Mouse (Mus musculus): ENCODE data around the gene Actn2. TPM values are rescaled to one million over a fixed set of nuclear protein-coding genes. Genes with fewer than 3 reads are reported as not detected.
A peak's percentile ranks its signal among the peaks of the same experiment; 100 is the strongest.

Actn2 gene
- 10 to 100 TPM; 22.6 to 76.2 TPM for total RNA-seq (2021)
- long read RNA-seq, experiment 1, transcript Actn2-201 (21 exons, 3,013 nt): major isoform, 39 of 65 reads
- long read RNA-seq, experiment 1, partial matches to known transcripts: 21 of 65 reads
- long read RNA-seq, experiment 1, other reads (novel, unspliced or antisense): 5 of 65 reads
- long read RNA-seq, experiment 2, transcript Actn2-201 (21 exons, 3,013 nt): major isoform, 50 of 65 reads
- long read RNA-seq, experiment 2, partial matches to known transcripts: 12 of 65 reads
- long read RNA-seq, experiment 2, other reads (novel, unspliced or antisense): 2 of 65 reads

DNA sequence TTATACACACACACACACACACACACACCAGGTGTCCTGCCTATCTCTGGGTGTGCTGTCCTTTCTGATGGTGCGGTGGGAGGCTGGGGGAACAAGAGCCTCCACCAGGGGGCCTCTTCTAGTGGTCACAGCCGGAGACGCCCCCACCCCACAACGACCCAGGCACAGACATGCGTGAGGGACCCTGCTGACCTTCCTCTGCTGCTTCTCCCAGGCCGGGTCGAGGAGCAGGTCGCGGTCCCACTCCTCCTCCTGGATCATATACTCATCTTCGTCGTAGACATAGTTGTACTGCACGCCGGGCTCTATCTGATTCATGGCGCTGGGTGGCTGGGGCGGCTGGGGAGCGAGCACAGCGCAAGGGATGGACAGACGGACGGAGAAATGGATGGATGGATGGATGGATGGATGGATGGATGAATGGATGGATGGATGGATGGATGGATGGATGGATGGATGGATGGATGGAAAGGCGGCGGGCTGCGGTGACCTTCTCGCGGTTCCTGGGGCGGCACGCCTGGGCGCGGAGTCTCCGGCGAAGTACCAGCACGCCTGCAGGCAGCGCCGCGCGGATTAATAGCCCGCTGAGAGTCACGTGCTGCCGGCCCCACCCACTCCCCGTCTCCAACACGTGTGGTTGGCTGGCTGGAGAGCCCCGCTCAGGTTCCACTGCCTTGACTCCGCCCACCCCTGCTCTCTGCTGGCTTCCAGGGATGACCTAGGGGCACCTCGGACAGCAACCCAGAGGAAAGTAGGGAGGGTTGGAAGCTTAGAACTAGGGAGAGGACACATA is at the start of gene Actn2:
Gene Actn2 (minus strand): TSS at position 578 of the 793 bp plus-strand sequence.
- peak; percentile 50 to 59 for DNase-seq (ENCODE audit: low spot score in 2 of 2)

DNA sequence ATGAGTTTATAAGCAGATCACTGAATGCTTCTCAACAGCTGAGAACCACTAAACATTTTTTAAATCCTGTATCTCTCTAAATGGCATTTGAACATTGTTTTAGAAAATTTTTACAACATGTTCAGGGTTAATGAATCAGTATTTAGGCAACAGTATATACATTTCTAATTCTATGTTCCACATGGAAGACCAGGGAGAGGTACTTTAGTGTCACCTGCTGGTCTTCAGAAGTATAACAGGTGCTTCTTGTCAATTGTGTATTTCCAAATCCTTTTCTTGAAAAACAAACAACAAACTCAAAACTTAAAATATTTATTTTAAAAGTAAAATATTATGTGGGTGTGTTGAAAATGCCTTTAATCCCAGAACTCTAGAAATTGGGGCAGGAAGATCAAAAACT is 45.7 kb upstream of the Actn2 start:
- no peak for DNase-seq (ENCODE audit: low spot score in 2 of 2)

DNA sequence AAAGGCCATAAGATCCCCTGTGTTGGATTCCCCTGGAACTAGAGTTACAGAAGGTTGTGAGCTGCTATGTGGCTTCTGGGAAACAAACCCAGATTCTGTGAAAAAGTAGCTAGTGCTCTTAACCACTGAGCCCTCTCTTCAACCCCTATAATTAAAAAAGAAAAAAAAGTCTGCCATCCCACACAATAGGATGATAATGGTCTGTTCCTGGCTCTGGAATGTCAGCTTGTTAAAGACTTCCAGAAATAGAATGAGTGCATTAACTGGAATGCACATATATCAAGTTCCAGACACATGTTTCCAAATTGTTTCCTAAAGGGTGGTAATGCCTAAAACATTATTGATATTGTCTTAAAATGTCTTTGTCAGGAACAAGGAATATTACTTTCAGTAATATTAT is 44.2 kb upstream of the Actn2 start:
- no peak for DNase-seq (ENCODE audit: low spot score in 2 of 2)

DNA sequence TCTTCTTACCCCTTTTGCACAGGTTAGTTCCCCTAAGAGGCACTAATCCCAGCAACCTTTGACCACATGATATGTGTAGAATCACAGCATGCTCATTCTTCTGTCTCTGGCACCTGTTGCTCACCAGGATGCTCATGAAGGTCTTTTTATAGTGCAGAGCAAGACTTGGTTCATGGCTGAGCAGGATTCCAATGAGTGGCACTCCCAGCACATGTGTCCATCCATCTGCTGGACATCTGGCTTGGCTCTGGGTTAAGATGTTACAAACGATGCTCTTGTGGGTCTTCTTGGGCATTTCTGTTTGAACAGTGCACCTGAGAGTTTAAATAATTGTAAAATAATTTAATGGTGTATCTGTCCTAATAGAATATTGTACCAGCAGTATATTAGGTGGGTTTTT is 36.2 kb upstream of the Actn2 start:
- DNase-seq (ENCODE audit: low spot score in 2 of 2): no peak

DNA sequence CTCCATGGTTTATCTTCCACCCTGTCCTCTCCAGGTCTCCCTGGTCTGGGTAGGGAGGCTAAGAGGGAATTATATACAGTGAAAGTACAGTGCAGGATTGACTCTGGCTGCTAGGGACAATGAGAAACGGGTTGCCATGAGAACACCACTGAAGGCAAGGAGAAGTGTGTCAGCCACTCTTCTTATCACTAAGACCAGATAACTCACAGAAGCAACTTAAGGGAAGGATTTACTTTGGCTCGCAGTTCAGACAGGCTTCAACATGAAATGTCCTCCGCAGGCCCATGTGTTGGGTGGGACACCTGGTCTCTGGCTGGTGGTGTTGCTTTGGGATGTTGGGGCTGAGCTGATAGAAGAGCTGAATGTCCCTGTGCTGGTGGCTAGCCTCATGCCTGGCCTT is 32.2 kb upstream of the Actn2 start:
- no peak for DNase-seq (ENCODE audit: low spot score in 2 of 2)

DNA sequence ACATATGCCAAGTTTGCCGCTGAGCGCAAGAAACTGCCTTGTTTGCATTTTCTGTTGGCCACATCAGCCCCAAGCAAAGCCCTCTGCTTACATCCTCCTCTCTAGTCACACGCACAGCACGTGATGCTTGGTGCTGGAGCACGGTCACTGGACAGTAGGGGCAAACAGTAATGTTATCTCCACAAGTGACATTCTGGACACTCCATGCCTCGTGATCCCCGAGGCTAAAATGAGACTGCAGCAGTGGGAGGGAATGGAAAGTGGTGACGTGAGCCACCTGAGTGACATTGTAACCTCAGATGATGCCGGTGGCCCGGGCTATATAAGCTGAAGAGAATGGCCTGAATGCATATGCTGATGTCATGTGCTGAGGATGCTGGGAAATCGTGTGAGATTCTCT is 29.4 kb upstream of the Actn2 start:
- DNase-seq (ENCODE audit: low spot score in 2 of 2): no peak

DNA sequence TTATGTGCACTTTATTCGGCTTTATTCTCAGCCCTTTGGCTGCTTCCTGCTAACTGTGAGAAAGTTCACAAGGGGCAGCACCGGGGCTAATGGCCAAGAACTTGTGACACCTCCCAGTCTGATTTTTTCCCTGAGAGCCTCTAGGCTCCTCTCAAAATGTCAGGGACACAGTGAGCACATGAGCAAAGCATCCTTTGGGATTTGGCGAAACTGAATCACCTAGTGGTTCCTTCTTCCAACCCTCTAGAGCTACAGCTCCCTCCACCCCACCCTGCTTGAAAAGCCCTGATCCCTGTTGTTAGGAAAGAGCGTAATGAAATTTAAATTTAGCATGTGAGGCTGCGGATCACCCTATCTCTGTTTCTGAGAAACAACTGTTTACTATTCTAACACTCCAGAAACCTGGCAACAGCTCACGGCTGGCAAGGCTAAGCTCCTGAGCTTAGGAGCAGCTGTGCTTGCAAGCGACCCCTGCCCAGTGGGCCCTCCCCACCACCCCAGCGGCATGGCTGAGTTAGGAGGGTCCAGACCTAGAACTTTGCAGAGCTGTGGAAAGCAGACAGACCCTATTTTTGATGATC is 28.6 kb upstream of the Actn2 start:
- DNase-seq (ENCODE audit: low spot score in 2 of 2): no peak

DNA sequence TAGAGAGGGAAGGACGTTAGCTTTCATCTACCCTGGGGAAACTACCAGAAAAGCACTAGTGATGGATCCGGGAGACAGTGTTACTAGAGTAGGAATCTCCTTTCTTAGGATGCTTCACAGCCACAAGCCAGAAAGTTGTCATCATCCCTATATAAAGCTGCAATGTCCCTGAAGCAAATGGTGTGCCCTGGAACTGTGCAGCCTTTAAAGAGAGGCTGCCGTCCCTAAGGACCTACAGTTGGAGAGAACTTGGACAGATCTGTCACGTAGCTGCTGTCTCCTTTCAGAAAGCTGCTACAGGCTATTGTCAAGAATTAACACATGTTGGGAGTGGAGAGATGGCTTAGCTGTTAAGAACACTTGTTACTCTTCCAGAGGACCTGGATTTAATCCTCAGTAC is 20.9 kb upstream of the Actn2 start:
- DNase-seq (ENCODE audit: low spot score in 2 of 2): no peak

DNA sequence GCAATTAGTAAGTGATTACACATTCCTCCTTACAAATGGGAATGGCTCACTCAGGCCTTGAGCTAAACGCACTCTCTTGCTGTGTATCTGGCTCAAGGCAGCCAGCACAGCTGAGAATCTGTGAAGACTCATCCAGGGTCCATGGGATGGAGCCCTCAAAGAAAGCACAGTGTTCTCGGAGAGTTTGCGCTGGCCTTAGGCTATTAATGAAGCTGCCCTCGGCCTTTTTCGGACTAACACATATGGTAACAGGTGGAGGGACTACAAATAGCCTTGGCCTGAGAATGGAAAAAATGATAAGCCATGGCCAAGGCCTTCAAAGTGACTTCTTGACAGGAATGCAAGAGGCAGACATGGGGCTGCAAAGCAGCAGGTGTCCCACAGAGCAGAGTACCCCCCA is 17.0 kb upstream of the Actn2 start:
- no peak for DNase-seq (ENCODE audit: low spot score in 2 of 2)

DNA sequence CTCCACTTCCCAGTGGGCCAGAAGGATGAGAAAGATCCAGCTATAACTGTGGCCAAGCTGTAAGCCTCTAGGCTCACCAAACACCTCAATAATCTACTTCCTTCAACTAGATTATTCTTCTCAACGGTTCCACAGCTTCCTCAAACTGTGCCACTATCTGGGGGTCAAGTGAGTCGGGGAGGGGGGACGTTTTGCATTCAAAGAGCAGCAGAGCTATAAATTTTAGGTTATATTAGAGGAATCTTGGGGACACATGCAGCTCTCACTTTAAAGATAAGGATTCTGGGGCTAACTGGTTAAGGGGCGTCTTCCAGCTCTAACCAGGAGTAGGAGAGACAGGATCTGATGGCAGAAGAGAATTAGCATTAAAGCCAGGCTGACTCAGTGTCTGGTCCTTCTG is 15.6 kb upstream of the Actn2 start:
- no peak for DNase-seq (ENCODE audit: low spot score in 2 of 2)

DNA sequence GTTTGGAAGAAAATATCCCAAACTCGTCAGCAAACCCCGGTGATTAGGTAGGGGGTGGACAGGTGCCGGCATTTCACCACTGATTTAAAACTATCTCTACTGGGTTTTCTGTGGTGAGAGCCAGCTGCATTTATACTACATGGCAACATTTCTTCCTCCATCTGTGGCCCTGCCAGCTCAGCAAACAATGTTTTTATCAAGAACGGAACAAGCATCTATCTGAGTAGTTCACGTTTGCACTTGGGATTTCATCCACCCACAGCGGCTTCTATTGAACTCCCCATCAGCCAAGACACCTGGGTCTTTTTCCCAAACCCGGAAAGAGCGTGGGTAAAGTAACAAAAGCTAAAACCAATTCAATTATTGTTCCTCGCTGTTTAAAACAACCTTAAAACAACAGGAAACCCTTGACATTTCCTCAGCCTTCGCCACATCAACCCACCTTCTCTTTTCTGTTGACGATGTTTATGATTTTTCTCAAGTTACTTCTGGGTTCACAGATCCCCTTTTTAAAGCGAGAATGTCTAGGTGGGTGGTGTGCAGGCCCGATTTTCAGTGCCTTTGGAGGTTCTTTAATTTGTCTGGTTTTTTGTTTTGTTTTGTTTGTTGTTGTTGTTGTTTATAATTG is 8.8 kb upstream of the Actn2 start:
- DNase-seq (ENCODE audit: low spot score in 2 of 2): no peak

DNA sequence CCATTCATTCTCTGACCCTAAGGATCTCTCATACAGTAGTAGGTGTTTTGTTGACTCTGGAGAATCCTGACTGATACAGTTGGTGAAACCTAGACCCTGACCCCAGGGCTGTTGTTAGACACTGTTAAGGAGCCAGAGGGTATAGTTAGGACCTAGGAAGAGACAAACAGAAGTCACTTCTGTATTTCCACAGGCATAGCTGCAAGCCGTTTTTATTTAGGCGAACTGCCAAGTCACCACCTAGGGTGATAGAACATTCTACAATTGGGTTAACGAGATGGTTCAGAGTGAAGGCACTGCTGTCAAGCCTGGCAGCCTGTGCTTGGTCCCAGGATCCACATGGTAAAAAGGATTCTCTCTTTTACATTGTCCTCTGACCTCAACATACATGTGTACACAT is 6.3 kb upstream of the Actn2 start:
- DNase-seq (ENCODE audit: low spot score in 2 of 2): no peak

DNA sequence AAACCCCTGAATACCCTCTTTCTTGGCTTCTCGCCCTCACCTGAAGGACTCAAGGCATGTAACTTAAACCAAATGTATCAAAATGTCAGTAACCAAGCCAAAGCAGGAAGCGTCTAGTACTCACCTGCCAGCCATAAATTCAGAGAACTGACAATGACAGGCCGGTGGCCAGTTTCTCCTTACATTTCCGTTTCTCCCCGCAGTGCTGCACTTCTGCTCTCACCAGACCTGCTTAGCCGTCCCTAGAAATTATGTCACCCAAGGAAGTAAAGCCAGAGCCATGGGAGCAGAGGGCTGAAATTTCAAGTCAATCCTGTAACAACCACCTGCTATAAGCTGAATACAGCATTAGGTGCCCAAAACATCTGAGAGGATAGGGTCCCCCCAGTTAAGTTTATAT is 887 bp upstream of the Actn2 start:
- DNase-seq (ENCODE audit: low spot score in 2 of 2): no peak

DNA sequence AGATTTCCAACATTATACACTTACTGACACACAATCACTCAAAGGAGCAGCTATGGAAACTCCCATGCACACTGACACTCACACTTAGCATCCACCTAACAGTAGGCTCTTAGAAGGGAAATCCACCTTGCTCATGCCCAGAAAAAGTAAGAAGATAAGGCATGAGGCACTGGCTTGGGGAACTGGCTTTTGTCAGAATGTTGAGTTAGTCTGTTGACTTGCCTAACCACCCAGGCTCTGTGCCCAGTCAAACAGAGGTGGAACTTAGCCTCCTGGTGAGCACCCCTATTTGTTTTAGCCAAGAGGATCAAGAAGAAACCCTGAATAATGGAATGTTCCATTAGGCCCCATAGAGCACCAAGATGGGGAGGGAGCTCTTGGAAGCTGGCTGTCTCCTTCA is 1.1 kb downstream of the Actn2 start:
- no peak for DNase-seq (ENCODE audit: low spot score in 2 of 2)

DNA sequence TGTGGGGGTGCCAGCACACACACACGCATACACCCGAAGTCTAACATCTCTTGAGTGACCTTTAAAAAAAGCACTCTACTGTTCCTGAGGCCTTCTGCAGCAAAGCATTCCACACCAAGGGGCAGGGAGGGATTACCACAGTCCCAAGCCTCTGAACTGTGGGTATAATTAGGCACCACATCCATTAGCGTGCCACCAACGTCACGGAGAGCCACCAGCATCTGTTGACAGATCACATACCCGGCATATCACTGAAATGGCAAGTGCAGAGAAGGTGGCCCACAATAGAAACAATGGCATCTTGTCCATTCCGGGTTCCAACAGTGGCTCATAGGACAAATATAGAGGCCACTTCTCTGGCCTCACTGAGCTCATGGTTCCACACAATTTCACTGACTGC is 2.8 kb downstream of the Actn2 start:
- DNase-seq (ENCODE audit: low spot score in 2 of 2): no peak

DNA sequence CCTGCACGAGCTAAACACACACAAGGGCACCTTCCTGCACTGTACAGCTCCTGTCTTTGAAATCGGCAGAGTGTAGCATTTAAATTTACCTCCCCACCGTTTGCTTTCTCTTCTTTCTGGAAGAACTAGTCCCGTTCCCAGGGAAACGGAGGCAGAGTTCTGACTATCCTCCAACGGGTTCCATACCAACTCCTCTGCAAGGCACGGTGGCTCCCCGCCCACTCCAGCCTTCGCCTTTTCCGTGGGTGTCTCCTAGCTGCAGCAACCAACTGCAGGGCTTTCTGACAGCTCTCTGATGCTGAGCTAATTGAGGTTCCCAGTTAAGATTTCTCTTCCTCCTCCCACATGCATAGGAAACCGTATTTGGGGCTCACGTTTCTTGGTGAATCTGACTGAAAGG is 6.5 kb downstream of the Actn2 start:
- no peak for DNase-seq (ENCODE audit: low spot score in 2 of 2)

DNA sequence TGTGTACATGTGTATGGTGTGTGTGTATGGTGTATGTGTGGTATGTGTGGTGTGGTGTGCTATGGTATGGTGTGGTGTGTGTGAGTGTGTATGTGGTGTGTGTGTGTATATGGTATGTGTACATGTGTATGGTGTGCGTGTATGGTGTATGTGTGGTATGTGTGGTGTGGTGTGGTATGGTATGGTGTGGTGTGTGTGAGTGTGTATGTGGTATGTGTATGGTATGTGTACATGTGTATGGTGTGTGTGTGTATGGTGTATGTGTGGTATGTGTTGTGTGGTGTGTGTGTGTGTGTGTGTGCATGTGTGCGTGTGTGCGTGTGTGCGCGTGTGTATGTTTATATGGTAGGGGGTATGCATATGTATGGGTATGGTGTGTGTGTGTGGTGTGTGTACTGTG is 9.0 kb downstream of the Actn2 start:
- DNase-seq (ENCODE audit: low spot score in 2 of 2): no peak

DNA sequence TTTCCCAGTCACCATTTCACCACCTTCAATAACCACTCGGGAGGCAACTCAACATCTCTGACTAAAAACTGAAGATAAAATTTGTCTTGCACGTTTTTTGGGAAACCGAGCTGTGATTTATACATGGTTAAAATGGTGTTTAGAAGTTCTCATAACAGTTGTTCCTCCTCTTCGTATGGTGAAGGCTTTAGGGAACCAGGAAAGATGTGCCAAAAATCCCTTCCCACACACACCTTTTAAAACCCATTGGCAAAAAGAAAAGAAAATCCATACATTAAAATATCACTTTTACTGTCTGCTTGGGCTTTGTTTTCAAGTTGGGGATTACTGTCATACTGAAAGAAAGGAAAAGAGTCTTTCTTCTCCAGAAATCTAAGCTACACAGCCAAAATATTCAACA is 12.2 kb downstream of the Actn2 start:
- no peak for DNase-seq (ENCODE audit: low spot score in 2 of 2)

DNA sequence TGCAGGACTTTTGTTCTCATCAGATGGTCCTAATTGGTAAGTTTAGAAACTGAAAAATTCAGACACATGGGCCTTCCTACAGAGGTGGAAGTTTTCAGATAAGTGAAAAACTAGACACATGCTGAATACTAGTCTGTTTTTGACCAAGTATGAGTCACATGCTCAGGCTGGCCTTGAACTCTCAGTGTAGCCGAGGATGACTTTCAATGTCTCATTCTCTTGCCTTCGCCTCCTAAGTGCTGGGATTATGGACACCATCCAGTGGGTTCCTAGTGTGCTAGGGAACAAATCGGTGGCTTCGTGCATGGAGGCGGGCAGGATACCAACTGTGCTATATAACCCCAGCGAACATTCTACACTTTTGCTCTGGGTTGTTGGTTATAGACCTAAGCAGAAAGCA is 13.0 kb downstream of the Actn2 start:
- DNase-seq (ENCODE audit: low spot score in 2 of 2): no peak

DNA sequence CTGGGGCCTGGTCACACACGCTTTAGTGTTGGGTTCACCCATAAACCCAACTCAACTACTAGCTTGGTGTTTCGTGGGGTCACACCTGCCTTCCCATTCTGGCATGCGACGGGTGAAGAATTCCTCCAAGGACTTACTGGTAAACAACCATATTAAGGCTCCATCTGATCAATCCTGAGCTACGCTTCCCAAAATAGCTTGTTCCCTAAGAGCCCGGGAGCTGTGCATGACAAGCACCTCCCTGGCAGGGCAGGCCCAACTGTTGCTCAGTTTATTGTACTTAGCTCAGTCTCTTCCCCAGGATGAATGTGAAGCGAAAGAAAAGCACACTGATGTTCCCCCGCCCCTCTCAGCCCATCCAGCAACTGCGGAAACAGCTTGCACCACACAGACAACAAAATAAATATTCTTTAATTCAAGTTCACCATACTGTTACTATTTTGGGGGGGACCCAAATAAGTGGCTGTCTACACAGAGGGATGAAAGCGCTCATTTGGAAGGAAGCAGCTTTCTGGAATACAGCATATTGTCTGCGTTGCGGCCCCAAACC is 17.4 kb downstream of the Actn2 start:
- DNase-seq (ENCODE audit: low spot score in 2 of 2): no peak

DNA sequence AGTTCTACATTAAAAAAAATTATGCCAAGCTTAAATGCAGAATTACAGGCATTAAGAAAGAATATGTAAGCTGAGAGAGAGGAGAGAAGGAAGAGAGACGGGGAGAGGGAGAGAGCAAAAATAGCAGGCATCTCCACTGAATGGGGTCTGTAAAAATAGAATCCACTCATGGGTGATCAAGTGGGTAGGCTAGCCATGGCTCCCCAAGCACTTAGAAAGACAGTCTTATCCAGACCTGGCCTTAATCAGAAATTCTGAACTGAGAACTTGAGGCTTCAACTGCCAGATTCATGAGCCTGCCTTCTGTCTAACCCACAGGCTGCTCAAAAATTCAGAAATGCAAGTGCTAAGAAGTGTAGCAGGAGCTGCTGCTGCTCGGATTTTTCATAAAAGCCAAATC is 20.4 kb downstream of the Actn2 start:
- DNase-seq (ENCODE audit: low spot score in 2 of 2): no peak

DNA sequence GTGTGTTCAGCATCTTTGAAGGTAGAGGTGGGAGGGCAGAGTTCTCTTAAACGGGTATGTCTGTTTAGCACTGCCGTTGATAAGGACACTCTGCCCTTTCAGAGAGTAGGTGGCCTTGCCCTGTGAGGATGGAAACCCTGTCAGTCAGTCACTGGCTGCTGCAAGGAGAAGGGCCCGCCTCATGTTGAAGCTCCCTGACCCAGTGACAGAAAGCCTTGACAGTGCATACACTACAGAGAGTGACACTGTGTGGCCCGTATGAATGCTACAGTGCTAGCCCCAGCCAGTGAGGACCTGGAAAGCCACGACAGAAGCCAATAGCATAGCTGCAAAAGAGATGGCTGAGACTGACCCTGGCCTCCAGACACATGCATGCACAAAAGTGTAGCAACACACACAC is 22.5 kb downstream of the Actn2 start:
- no peak for DNase-seq (ENCODE audit: low spot score in 2 of 2)
